Mouse (Mus musculus) macrophage (primary cell): Measurements from ENCODE around the gene Gm4131. TPM values are rescaled to one million over a fixed set of nuclear protein-coding genes. Genes with fewer than 3 reads are reported as not detected.

Source experiments
- H3K27ac ChIP-seq: fragments of 350-480 bp; formaldehyde crosslinking; 2 replicates; pipeline ENCODE4 v1.9.0; 2021
- H3K36me3 ChIP-seq: fragments of 350-480 bp; formaldehyde crosslinking; 2 replicates; pipeline ENCODE4 v1.9.0; 2021; ENCODE audit errors: inconsistent target
- H3K4me3 ChIP-seq: fragments of 350-480 bp; formaldehyde crosslinking; 2 replicates; pipeline ENCODE4 v1.9.0; 2021; ENCODE audit errors: inconsistent target
- H3K79me2 ChIP-seq: fragments of 350-480 bp; formaldehyde crosslinking; 2 replicates; pipeline ENCODE4 v1.9.0; 2021; ENCODE audit errors: inconsistent target
- WGBS: methylation state at CpG from one replicate; pipeline ENCODE4 v1.1.7; 2026; ENCODE audit warnings: inconsistent platforms; ENCODE audit not compliant: missing documents; 5-methylcytosine and 5-hydroxymethylcytosine counted together
- polyA plus RNA-seq: library from polyadenylated mRNA; stranded (reverse); fragments of 250-400 nt; gene quantifications from 3 replicates; pipeline ENCODE4 v1.2.4, GENCODE M21; 2018; ENCODE audit warnings: inconsistent platforms

Gm4131 gene
- polyA plus RNA-seq, 1 experiment from 2014 or later = not detected

DNA sequence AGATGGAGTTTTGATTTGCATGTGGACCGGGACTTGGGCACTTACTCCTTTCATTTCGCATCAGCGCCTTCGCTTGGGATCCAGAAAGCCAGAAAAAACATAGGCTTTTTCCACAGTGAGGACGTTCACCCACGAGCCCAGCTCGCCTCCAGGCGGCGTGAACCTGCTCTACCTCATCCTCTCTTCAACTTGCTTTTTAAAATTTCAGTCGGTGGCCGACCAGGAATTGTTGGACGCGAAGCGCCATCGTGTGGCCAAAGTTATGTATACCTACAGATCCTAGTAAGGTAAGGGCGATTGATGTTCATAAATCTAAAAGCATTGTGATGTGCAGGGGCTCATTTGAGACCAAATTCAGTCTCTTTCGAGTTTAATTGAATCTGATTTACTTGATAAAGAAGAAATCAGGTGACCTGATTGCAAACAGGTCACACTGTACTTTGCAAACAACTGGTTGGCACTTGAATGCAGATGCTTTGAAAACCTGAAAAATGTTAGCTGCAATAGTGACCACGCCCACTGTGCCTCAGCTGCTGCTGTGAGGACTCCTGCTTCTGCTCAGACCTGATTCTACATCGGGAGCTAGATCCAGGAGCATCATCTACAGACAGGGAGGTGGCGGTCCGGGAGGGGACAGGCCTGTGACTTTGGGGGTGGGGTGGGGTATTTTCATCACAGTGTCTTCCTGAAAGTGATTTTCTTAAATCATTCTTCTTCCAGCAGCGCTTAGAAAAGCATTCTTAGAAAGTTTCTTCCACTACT, 109.1 kb downstream of the Gm4131 start:
- 13% methylated on average over 20 of the region's 22 CpGs for WGBS
- no peaks in the 10 kb centered on the region for H3K36me3 ChIP-seq
- H3K4me3 ChIP-seq = no peak overlapping the region

DNA sequence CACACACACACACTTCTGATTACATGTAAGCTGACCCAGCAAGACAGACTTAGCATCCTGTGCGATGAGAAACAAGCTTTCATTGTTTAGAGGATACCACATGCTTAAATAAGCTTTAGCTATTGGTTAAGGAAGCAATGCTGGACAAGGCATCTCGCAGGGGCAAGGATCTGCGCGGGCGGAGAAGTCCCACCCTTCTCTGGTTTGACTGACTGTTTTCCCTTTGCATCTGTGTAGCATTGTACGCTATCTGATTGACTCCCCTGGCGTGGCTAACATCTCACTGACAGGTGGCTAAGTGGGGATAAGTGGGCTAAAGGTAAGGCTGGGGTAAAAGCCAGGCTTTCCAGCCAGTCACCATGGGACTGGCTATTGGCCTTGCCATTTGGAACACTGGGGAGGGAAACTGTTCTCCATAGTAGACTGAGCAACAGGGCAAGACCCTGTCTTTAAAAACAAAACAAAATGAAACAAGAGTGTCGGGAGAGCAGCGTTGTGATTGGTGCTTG, 110.4 kb downstream of the Gm4131 start, which contains the start of gene Gucy1b2:
Gene Gucy1b2 (minus strand): TSS at position 51 of the 509 bp plus-strand sequence.
- Histone ChIP-seq H3K36me3 (no peaks in the 10 kb centered on the region), H3K79me2 (no peaks in the 10 kb centered on the region), H3K4me3 (no peak within 1 kb of the TSS), H3K27ac (no peak within 1 kb of the TSS)
- WGBS = 91% methylated on average over 9 of the region's 9 CpGs

More for the DNA sequence above, 109.1 kb downstream of the Gm4131 start:
- Histone ChIP-seq H3K27ac (no peak overlapping the region), H3K79me2 (no peaks in the 10 kb centered on the region)

DNA sequence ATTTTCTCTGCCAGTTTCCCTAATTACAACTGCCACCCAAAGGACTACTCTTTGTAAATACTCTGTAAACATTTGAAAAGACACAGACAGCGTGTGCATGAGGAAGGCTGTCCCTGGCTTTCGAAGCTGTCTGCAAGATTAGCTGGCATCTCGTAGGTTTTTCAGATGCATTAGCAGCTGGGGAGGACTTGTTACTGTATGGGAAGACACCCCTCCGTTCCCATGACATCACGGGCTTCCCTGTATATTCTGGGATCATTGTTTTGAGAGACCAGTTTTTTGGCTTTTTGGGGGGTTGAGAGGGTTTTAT, 111.2 kb downstream of the Gm4131 start:
- no peak overlapping the region for H3K27ac ChIP-seq
- H3K36me3 ChIP-seq = no peaks in the 10 kb centered on the region
- WGBS = 91% methylated on average over 4 of the region's 5 CpGs
- no peak overlapping the region for H3K4me3 ChIP-seq
- no peaks in the 10 kb centered on the region for H3K79me2 ChIP-seq

DNA sequence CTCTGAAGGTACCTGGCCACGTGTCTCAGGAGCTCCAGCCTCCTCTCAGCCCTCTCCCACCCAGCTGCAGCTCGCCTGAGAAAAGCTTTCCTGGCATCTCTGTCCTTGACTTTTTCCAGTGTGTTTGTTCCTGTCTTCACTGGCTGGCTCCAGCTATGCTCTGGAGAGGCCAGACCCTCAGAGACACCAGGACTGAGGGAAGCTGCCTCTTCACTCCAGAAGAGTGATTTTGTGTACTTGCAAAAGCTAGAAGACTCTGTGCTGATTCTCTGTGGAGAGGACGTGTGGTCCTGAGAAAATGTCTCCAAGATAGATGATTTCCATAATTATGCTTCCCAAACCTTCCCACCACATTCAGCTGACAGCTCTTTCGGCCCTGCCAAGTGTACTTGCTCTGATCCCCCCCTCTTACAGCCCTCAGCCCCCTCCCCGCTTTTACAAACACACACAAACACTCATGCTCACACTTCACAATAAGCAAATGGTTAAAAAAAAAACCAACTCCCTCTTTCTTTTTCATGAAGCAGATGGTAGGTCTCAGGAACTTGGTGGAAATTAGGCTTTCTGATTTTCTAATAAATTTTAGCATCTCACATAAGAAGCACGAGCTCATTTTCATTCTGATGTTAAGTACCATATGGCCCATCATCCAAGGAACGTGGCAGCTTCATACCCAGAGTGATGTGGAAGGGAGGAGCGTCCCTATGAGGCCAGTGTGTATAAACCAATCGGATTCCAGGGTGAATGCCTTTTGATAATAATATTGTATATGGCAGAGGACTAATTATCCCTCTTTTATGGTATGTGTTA, 111.8 kb downstream of the Gm4131 start:
- WGBS = 84% methylated on average over 9 of the region's 9 CpGs
- Histone ChIP-seq H3K27ac (no peak overlapping the region), H3K4me3 (no peak overlapping the region), H3K36me3 (no peaks in the 10 kb centered on the region), H3K79me2 (no peaks in the 10 kb centered on the region)

DNA sequence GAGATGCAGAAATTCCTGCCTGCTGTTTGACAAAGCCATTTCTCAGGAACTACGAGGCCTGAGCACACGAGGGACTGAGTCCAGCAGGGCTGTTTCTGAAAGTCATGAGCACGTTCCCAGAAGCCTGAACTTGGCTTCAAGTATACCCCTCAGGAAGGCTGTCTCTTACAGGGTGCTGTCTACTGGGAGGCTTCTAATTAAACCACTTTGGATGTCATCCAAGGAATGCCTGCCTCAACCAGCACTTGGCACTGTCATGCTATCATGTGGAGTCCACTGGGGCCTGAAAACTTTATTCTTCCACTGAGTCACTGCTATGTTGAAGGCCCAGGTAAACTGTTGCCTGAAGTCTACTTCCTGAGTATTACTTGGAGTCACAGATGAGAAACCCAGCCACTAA, 112.6 kb downstream of the Gm4131 start:
- 86% methylated on average over 3 of the region's 3 CpGs for WGBS

DNA sequence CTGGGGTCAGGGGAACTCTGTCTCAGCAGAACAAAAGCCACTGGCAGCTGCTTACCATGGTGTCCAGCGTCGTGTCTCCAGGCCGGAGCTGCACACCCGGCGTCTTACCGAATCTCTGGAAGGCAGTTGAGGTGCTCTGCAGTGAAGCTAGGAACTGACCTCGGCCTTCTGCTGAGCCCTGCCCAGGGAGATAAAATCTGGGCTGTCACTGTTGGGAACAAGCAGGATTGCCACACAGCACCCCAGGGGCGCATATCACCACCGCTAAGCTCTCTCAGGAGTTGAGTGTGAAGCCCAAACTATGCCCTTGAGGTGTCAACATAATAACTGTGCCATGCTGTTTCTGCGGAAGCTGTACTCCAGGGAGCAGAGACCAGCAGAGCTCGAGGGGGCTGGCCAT, 113.4 kb downstream of the Gm4131 start:
- WGBS = 89% methylated on average over 11 of the region's 11 CpGs
- Histone ChIP-seq H3K36me3 (no peaks in the 10 kb centered on the region), H3K27ac (no peak overlapping the region), H3K4me3 (no peak overlapping the region), H3K79me2 (no peaks in the 10 kb centered on the region)

More for the DNA sequence above, 112.6 kb downstream of the Gm4131 start:
- Histone ChIP-seq H3K79me2 (no peaks in the 10 kb centered on the region), H3K4me3 (no peak overlapping the region), H3K27ac (no peak overlapping the region), H3K36me3 (no peaks in the 10 kb centered on the region)

DNA sequence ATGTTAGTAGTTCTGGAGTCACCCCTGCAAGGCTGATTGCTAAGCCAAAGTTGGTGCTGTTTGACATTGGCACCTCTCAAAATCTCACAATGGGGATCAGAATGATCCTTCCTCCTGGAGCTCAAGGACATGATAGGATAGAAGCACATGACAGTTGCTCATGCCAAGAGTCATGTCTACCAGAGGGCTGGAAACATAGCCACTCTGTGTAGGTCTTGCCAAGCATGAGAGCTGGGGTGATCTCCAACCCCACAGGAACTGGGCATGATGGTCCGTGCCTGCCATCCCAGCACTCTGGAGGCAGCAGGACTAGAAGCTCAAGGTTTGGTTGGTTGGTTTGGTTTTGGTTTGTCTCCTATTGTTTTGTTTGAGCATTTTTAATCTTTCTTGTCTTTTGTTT, 116.0 kb downstream of the Gm4131 start:
- H3K27ac ChIP-seq = no peak overlapping the region
- no peaks in the 10 kb centered on the region for H3K36me3 ChIP-seq
- WGBS = 94% methylated on average over 1 of the region's 1 CpGs
- H3K4me3 ChIP-seq = no peak overlapping the region
- no peaks in the 10 kb centered on the region for H3K79me2 ChIP-seq

DNA sequence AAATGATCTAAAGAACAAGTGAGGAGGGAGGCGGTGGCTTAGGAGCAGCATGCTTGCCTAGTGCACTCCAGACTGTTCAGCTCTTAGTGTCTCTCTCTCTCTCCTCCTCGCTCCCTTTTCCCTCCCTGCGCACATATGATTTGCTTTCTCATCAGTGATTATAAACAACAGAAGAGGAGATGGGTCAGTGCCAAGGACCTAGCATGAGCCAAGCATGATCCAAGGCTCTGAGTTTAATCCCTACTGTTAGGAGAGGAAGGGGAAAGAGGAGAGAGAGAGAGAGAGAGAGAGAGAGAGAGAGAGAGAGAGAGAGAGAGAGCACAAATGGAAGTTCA, 119.5 kb downstream of the Gm4131 start:
- Histone ChIP-seq H3K79me2 (no peaks in the 10 kb centered on the region), H3K36me3 (no peaks in the 10 kb centered on the region), H3K4me3 (no peak overlapping the region), H3K27ac (no peak overlapping the region)
- WGBS = 100% methylated on average over 3 of the region's 3 CpGs

DNA sequence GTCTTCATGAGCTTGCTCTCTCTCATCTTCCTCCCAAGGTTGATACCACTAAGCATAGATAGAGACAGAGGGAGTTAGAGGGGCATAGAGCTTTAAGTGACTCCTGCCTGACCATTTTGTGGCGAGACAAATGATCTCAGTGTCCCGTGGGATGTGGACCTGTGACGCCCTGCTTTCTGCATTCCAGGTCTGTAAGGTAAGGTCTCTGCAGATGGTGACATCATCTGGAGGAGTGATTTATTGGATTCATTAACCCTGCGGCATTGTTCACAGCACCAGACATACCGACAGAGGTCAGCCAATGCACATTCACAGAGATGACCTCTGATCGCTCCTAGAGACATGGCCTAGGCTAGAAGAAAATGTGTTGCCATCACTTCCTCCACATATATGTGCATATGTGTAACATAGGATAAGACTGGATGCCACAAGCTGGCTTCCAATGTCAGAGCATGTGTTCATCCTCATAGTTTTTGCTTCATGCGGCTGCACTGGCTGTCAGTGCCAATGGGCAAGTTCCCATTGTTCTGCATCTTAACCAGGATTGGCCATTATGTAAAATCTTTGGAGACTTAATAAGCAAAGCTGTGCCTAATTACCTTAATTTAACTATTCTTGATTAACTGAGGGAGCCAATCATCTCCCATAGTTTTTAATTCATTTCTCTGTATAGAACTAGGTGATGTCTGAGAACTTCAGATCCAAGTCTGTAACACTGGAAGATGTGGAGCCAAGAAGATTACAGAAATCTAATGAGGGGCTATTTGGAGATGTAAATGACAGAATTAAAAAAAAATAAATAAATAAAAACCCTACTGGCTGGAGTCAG, 120.1 kb downstream of the Gm4131 start:
- Histone ChIP-seq H3K36me3 (no peaks in the 10 kb centered on the region), H3K4me3 (no peak overlapping the region), H3K79me2 (no peaks in the 10 kb centered on the region), H3K27ac (no peak overlapping the region)
- WGBS = 91% methylated on average over 7 of the region's 7 CpGs

DNA sequence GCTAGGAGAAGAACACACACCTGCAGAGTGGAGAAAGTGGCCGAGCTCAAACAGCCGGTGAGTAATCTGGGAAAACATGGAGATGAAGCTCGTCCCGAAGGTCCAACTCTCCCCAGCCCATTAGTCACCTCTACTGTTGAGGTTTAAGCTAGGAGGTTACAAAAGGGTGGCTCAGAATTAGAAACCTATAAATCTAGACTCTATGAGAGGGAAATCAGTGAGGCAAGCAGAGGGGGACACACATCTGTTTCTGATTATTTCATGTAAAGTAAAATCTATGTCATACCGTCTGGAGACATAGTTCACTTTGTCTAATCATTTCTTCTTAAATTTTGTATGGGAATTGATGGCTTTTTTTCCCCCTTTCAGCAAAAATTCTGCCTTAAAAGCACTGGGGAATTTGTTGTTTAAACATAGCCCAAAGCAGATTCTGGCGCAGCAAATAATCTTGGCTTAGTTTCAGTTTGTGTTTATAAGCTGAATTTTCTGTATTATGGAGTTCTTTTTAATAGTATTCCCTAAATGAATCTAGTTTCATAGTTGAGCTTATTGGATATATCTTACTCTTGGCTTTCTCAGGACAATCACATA, 122.8 kb downstream of the Gm4131 start:
- no peaks in the 10 kb centered on the region for H3K36me3 ChIP-seq
- H3K27ac ChIP-seq = no peak overlapping the region
- H3K4me3 ChIP-seq = no peak overlapping the region
- WGBS = 95% methylated on average over 6 of the region's 6 CpGs
- H3K79me2 ChIP-seq = no peaks in the 10 kb centered on the region

DNA sequence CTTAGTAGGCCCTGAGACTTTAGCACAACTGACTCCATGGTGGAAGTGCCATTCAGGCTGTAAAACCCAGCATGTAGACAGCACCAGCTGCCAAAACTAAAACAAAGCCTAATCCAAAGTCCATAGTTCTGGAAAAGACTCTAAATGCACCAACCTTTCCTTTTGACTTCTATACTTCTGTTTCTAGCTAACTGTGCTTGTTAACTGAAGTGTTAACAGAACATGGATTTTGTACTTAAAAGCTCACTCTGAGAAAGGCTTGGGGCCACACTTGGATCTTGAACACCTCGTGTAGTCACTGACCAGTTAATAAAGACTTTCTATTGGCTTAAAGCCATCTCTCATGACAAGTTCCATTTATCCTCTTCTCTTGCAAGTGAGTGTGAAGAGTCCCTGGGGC, 123.8 kb downstream of the Gm4131 start:
- Histone ChIP-seq H3K36me3 (no peaks in the 10 kb centered on the region), H3K4me3 (no peak overlapping the region), H3K79me2 (no peaks in the 10 kb centered on the region), H3K27ac (no peak overlapping the region)
- 78% methylated on average over 1 of the region's 1 CpGs for WGBS

DNA sequence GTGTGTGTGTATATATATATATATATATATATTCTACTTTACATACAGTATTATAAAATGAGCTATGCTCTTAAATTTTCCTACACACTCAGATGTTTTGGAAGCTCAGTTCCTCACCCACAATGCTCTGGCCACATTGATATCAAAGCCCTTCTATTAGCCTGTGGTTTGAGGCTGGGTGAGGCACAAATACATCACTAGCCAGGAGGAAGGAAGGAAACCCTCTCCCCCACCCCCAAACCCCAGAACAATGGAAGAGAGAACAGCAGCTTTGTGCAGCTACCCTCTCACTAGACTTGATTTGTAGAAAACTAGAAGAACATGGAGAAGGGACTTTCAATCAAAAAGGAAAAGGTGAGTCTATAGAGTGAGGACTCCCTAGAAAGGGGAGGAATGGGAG, 126.7 kb downstream of the Gm4131 start:
- H3K36me3 ChIP-seq = no peaks in the 10 kb centered on the region
- no peak overlapping the region for H3K4me3 ChIP-seq
- no peak overlapping the region for H3K27ac ChIP-seq
- H3K79me2 ChIP-seq = no peaks in the 10 kb centered on the region

DNA sequence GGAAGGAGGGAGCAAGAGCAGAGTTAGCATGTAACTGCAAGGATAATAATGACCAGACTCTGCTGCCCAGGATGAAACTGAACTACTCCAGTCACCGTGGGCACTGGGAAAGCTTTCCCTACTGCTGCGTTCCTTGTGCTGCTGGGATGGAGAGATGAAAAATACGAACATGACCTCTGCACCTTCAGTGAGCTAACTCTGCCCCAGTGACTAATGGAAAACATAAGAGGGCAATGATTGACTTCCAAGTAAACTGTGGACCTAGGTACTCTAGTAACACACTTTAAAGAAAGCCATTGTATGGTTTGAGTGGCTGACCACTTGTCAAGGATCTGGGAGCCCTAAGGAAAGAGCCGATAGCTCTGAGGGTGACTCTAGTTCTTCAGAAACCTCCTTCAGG, 128.5 kb downstream of the Gm4131 start:
- 89% methylated on average over 4 of the region's 4 CpGs for WGBS
- H3K36me3 ChIP-seq = no peaks in the 10 kb centered on the region
- no peak overlapping the region for H3K4me3 ChIP-seq
- no peaks in the 10 kb centered on the region for H3K79me2 ChIP-seq
- no peak overlapping the region for H3K27ac ChIP-seq

DNA sequence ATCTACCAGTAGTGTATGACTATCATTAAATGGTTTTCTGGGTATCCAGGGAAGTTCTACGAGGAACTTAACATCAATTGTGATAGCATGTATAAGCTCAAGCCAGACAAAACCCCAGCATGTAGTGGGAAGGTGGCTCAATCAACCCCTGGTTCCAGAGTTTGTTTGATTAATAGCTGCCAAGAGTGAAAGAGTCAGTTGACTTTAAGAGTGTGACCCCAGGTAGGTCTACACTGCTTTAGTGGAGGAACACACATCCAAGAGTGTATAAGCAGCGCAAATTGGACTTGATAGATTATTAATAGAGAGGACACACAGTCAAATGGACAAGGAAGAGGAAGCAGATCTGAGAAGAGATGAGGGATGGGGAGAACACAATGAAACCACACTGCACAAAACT, 128.9 kb downstream of the Gm4131 start:
- 93% methylated on average over 2 of the region's 2 CpGs for WGBS
- Histone ChIP-seq H3K27ac (no peak overlapping the region), H3K36me3 (no peaks in the 10 kb centered on the region), H3K79me2 (no peaks in the 10 kb centered on the region), H3K4me3 (no peak overlapping the region)
